Mouse (Mus musculus) intestine, postnatal 0 days (tissue): ENCODE measurements around the gene Cux1. TPM values are rescaled to one million over a fixed set of nuclear protein-coding genes. Genes with fewer than 3 reads are reported as not detected.

Source experiments
- ATAC-seq: fragments of 200-750 bp; cut with Nextera tagmentation; 2 replicates; pipeline ENCODE4 v1.8.0; 2017; ENCODE audit warnings: mild to moderate bottlenecking, moderate TSS enrichment, moderate library complexity
- H3K27ac ChIP-seq: fragments of 300-500 bp; sonication (generic); 2 replicates; pipeline ENCODE4 v1.5.1; 2014; ENCODE audit warnings: mild to moderate bottlenecking, low read depth, low read length, moderate library complexity
- H3K27me3 ChIP-seq: fragments of 300-500 bp; sonication (generic); replicated peaks from 2 replicates; pipeline ENCODE4 v1.6.1; 2014; ENCODE audit warnings: low read length, mixed read lengths; ENCODE audit not compliant: control insufficient read depth, insufficient read depth
- H3K36me3 ChIP-seq: fragments of 300-500 bp; sonication (generic); 2 replicates; pipeline ENCODE4 v1.6.1; 2014; ENCODE audit warnings: mild to moderate bottlenecking, moderate library complexity; ENCODE audit not compliant: control insufficient read depth, insufficient read depth
- H3K4me1 ChIP-seq: fragments of 300-500 bp; sonication (generic); replicated peaks from 2 replicates; pipeline ENCODE4 v1.6.1; 2014; ENCODE audit warnings: antibody characterized with exemption, low read length, mixed read lengths; ENCODE audit not compliant: control insufficient read depth, insufficient read depth
- H3K4me2 ChIP-seq: fragments of 300-500 bp; sonication (generic); replicated peaks from 2 replicates; pipeline ENCODE4 v1.6.1; 2014; ENCODE audit warnings: low read depth, mild to moderate bottlenecking, moderate library complexity
- H3K4me3 ChIP-seq: fragments of 300-500 bp; sonication (generic); 2 replicates; pipeline ENCODE4 v1.5.1; 2014; ENCODE audit warnings: low read depth, low read length
- H3K9ac ChIP-seq: fragments of 300-500 bp; sonication (generic); 2 replicates; pipeline ENCODE4 v1.6.1; 2014; ENCODE audit warnings: mild to moderate bottlenecking, low read depth, low read length
- H3K9me3 ChIP-seq: fragments of 300-500 bp; sonication (generic); 2 replicates; pipeline ENCODE4 v1.6.1; 2016; ENCODE audit warnings: mixed run types; ENCODE audit not compliant: control insufficient read depth
- CTCF ChIP-seq: sonication (generic); IDR thresholded peaks from 2 replicates; pipeline ENCODE4 v1.5.1; 2016; ENCODE audit warnings: low read depth, mild to moderate bottlenecking, control low read depth, antibody characterized with exemption, moderate library complexity
- WGBS: fragments of 180-500 bp; shearing (Covaris S2); extraction: QIAGEN DNeasy Blood & Tissue Kit; methylation state at CpG from one replicate; pipeline ENCODE4 v1.1.7; 2014; 5-methylcytosine and 5-hydroxymethylcytosine counted together
- polyA plus RNA-seq: library from polyadenylated mRNA; unstranded; fragments of >200 nt; fragmentation: Nextera tagmentation; extraction: Ambion mirVana; gene quantifications from 2 replicates; pipeline ENCODE4 v1.2.1, GENCODE M21; 2015

Cux1 gene
- polyA plus RNA-seq, 1 experiment from 2014 or later, result 29.4 TPM

DNA sequence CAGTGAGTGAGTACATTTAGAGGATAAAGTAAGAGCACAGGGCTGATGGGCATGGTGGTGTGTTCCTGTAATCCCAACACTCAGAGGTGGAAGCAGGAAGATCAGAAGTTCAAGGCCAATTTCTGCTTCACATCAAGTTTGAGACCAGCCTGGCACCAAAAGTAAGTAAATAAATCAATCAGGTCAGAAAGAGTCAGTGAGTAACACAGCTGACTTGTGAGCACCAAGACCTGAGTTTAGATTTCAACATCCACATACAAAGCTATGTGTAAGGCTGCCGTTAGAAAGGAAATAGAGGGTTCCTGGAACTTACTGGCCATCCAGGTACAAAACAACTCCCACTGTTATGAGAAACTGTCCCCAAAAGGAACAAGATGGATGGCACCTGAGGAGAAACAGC, 79.1 kb downstream of the Cux1 start:
- ATAC-seq, result no peak
- 53% methylated on average over 1 of the region's 1 CpGs for WGBS
- H3K27ac ChIP-seq, result no peak overlapping the region

DNA sequence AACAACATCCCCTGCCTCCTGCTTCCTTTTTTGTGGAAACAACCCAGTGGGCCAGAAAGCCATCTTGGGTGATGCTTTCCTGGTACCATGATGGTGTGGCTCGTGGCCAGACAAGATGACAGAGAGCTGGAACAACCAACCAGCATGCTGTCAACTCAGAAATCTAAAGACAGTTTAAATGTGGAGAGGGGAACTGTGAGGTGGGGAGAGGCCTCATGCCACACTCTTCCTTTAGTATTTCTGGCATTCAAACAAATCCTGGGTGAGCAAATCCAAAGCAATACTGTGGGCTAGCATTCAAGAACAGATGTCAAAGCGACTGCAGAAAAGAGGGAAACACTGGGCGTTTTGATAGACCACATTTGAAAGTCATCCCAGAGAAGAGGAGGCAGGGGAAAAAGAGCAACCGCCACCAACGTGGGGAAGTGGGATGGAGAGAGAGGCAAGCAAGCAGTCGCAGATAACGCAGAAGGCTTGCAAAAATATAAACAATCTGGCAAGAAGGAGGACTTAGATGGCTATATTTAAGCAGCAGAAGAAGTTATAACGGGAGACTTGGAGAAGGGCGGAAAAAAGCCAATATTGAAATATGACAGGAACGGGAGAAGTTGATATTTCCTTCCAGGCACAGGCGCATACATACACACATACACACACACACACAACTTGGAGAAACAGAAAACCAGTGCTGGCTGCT, 79.7 kb downstream of the Cux1 start:
- Histone ChIP-seq H3K27me3 (no peaks in the 10 kb centered on the region), H3K4me1 (no peaks in the 10 kb centered on the region), H3K9me3 (no peaks in the 10 kb centered on the region), H3K4me3 (no peak overlapping the region), H3K4me2 (no peak overlapping the region), H3K27ac (no peak overlapping the region), H3K9ac (no peak overlapping the region), H3K36me3 (peaks cover 12% of the 10 kb centered on the region)
- no peak for TF ChIP-seq CTCF
- no peak for ATAC-seq
- 56% methylated on average over 11 of the region's 11 CpGs for WGBS

More for the DNA sequence above, 79.1 kb downstream of the Cux1 start:
- H3K4me2 ChIP-seq, result no peak overlapping the region
- TF ChIP-seq CTCF, result no peak
- no peaks in the 10 kb centered on the region for H3K27me3 ChIP-seq
- no peak overlapping the region for H3K9ac ChIP-seq
- no peak overlapping the region for H3K4me3 ChIP-seq
- no peaks in the 10 kb centered on the region for H3K9me3 ChIP-seq
- H3K36me3 ChIP-seq, result peaks cover 12% of the 10 kb centered on the region
- no peaks in the 10 kb centered on the region for H3K4me1 ChIP-seq

DNA sequence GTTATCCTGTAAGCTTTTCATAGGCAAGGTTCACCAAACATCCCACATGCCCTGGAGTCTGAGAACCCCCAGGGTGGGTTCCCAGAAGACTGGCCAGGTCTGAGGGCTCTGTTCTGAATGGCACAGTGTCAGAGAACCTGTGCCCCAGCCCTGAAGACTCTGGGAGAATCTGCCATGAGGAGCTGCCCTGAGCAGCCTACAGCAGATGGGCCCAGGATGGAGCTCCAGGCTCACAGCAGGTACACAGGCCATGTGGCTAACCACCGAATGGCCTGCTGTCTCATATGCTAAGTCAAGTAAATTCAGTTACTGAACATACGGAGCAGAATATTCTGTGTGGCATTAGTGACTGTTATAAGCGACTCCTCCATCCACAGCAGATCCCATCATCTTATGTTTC, 80.9 kb downstream of the Cux1 start:
- Histone ChIP-seq H3K27me3 (no peaks in the 10 kb centered on the region), H3K9ac (no peak overlapping the region), H3K27ac (no peak overlapping the region), H3K4me3 (no peak overlapping the region), H3K9me3 (no peaks in the 10 kb centered on the region), H3K4me2 (no peak overlapping the region), H3K4me1 (no peaks in the 10 kb centered on the region), H3K36me3 (peaks cover 12% of the 10 kb centered on the region)
- WGBS, result 91% methylated on average over 3 of the region's 3 CpGs
- no peak for ATAC-seq
- TF ChIP-seq CTCF, result no peak

DNA sequence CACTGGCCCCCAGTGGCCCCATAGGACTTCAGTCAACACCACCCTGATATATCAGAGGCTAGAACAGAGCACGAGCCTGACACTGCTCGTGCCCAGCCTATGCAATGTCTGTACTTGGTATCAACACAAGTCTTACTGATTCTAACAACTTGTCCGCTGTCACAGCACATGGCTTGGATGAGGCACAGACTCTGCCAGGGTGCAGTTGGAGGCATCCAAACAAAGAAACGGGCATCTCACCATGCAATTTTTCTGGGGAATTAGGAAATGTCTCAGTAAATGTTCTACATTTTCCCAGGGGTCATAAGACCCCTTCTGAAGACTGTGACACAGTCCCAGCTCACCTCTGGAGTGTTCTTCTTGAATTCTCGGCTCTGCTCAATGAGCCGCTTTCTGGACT, 81.9 kb downstream of the Cux1 start:
- no peak overlapping the region for H3K4me3 ChIP-seq
- 90% methylated on average over 6 of the region's 6 CpGs for WGBS
- H3K27ac ChIP-seq, result no peak overlapping the region
- H3K4me1 ChIP-seq, result no peaks in the 10 kb centered on the region
- ATAC-seq, result no peak
- no peaks in the 10 kb centered on the region for H3K9me3 ChIP-seq
- no peak overlapping the region for H3K9ac ChIP-seq
- no peaks in the 10 kb centered on the region for H3K27me3 ChIP-seq
- no peak for TF ChIP-seq CTCF
- no peak overlapping the region for H3K4me2 ChIP-seq
- peaks cover 12% of the 10 kb centered on the region for H3K36me3 ChIP-seq

DNA sequence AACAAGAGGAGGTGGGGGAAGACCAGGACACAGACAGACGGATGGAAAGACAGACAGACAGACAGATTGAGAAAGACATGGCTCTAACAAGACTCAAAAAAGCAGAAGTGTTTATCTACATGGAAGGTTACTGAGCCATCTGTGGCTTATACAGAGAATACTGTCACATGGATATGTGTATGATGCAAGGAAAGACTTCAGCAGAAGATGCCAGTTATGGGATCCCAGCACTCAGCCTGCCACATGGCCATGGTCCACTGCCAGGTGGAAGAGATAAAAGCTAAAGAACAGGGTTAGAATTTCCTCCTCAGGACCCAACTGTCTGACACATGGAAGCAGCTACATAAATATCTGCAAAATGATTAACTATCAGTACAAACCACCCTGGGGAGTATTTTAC, 84.9 kb downstream of the Cux1 start:
- 89% methylated on average over 1 of the region's 1 CpGs for WGBS
- no peak for TF ChIP-seq CTCF
- ATAC-seq, result no peak
- H3K4me1 ChIP-seq, result no peaks in the 10 kb centered on the region
- H3K9ac ChIP-seq, result no peak overlapping the region
- H3K9me3 ChIP-seq, result no peaks in the 10 kb centered on the region
- H3K36me3 ChIP-seq, result peaks cover 15% of the 10 kb centered on the region
- no peak overlapping the region for H3K27ac ChIP-seq
- no peaks in the 10 kb centered on the region for H3K27me3 ChIP-seq
- no peak overlapping the region for H3K4me3 ChIP-seq
- no peak overlapping the region for H3K4me2 ChIP-seq

DNA sequence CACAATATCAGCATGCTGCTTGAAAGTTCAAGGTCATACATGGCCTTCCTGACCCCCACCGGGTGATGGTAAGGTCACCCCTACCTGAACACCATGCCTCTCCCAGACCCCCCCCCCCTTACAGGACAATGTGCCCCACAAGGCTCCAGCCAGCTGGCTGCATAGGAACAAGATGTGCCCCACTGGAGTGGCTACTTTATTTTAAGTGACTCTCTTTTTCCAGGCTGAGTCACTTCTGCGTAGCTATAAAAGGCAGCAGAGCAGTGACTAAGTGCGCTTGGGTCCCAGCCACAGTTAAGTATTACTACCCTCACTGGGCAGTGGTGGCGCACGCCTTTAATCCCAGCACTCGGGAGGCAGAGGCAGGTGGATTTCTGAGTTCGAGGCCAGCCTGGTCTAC, 86.7 kb downstream of the Cux1 start:
- no peak for TF ChIP-seq CTCF
- no peak overlapping the region for H3K4me2 ChIP-seq
- 87% methylated on average over 7 of the region's 7 CpGs for WGBS
- H3K9ac ChIP-seq, result no peak overlapping the region
- H3K27ac ChIP-seq, result no peak overlapping the region
- ATAC-seq, result no peak
- no peaks in the 10 kb centered on the region for H3K27me3 ChIP-seq
- no peak overlapping the region for H3K4me3 ChIP-seq
- H3K4me1 ChIP-seq, result no peaks in the 10 kb centered on the region
- no peaks in the 10 kb centered on the region for H3K9me3 ChIP-seq
- H3K36me3 ChIP-seq, result peaks cover 14% of the 10 kb centered on the region
